Mouse (Mus musculus): ENCODE measurements around the gene Epop. TPM values are rescaled to one million over a fixed set of nuclear protein-coding genes. Genes with fewer than 3 reads are reported as not detected.

Gene Epop
- polyA plus RNA-seq, 1 experiment from 2014 or later = 0.40 TPM

DNA sequence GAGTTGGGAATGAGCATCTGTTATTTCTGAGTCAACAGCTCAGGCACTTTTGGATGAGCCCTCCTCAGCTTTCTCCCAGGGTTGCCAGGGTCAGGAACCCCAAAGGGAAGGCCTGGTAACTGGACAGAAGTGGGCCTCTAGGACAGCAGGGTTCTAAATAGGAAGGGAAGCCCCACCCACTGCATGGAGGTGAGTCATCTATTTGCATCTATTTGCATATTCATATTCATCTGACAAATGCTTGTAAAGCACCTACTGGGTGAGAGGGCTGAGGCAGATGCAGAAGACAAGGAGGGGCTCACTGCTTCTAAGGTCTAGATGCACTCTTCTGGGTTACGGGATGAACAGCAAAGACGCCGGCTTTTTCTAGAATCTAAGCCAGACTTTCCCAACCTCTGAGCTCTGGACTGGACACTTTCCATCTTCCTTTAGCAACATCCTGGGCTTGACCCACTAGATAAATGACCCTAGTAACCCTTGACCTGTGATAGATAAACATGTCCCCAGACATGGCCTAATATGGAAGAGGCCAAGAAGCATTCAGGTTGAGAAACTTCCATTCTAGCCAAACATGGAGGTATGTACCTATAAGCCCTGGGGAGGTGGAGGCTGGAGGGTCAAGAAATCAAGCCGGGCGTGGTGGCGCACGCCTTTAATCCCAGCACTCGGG lies 22.3 kb downstream of the Epop start:
- Histone ChIP-seq H3K9me3 (replicated peaks) (no peaks in the 10 kb centered on the region), H3K27ac (replicated peaks) (no peak overlapping the region), H3K4me3 (replicated peaks) (no peak overlapping the region), H3K27me3 (peaks cover 25% of the 10 kb centered on the region), H3K9ac (no peak overlapping the region), H3K36me3 (replicated peaks) (no peaks in the 10 kb centered on the region), H3K4me1 (replicated peaks) (no peaks in the 10 kb centered on the region), H3K4me2 (no peak overlapping the region)
- ATAC-seq (ENCODE audit: insufficient read depth) = no peak
- WGBS (ENCODE audit: insufficient replicate concordance) = 83% methylated on average over 8 of the region's 8 CpGs

DNA sequence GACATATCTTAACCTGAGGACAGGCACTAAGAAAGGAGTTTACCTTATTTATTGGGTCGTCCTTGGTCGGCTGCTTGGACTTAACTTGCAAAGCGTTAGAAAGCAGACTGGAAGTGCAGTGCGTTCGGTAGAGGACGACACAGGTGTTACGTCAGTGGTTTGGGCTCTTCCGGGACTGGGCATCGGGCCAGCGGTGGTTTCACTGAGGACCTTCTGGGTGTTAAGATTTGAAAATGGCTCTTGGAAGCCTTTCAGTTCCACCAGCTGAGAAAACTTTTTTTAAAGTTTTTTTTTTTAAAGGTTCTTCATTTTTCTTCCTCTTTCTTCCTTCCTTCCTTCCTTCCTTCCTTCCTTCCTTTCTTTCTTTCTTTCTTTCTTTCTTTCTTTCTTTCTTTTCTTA lies 25.6 kb downstream of the Epop start:
- WGBS (ENCODE audit: insufficient replicate concordance) = 57% methylated on average over 10 of the region's 10 CpGs
- H3K4me3 ChIP-seq (replicated peaks) = no peak overlapping the region
- H3K9me3 ChIP-seq (replicated peaks) = no peaks in the 10 kb centered on the region
- H3K9ac ChIP-seq = no peak overlapping the region
- no peak for ATAC-seq (ENCODE audit: insufficient read depth)
- peaks cover 17% of the 10 kb centered on the region for H3K27me3 ChIP-seq
- no peak overlapping the region for H3K27ac ChIP-seq (replicated peaks)
- H3K4me2 ChIP-seq = no peak overlapping the region
- H3K36me3 ChIP-seq (replicated peaks) = no peaks in the 10 kb centered on the region
- no peaks in the 10 kb centered on the region for H3K4me1 ChIP-seq (replicated peaks)

DNA sequence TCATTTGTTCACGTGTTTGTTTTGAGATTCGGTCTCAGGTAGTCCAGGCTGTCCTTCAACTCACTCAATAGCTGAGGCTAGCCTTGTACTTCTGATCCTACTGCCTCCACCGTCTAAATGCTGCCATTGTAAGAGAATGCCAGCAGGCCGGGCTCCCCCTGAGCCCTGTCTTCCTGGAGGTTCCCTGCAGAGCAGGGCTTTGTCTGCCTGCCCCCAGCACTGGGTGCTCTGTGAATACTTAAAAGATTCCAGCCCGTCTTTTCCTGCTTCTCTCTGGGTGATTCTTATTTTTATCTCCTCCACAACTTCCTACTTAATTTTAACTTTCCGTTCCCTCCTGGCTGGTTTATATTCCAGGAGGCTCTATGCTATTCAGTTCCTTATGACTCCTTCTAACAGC lies 27.3 kb downstream of the Epop start:
- H3K4me1 ChIP-seq (replicated peaks) = no peaks in the 10 kb centered on the region
- H3K9me3 ChIP-seq (replicated peaks) = no peaks in the 10 kb centered on the region
- no peak overlapping the region for H3K4me3 ChIP-seq (replicated peaks)
- ATAC-seq (ENCODE audit: insufficient read depth) = no peak
- H3K4me2 ChIP-seq = no peak overlapping the region
- no peak overlapping the region for H3K27ac ChIP-seq (replicated peaks)
- H3K9ac ChIP-seq = no peak overlapping the region
- H3K27me3 ChIP-seq = peaks cover 11% of the 10 kb centered on the region
- no peaks in the 10 kb centered on the region for H3K36me3 ChIP-seq (replicated peaks)
- WGBS (ENCODE audit: insufficient replicate concordance) = 25% methylated on average over 6 of the region's 6 CpGs

DNA sequence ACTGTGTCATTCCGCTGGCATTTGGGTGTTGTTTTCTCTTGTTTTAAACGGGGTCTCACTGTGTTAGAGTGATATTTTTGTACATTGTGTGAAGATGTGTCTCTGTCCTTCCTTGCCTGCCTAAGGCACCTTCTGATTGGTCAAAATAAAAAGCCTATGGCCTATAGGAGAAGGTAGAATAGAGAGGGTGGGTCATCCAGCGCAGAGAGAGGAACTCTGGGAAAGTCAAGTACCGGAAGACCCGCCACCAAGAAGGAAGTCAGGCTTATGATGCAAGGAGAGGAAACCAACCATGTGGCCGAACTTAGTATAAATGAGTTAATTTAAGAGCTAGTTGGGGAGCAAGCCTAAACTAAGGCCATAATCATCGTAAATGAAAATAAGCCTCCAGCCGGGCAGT lies 30.4 kb downstream of the Epop start:
- Histone ChIP-seq H3K9ac (no peak overlapping the region), H3K4me1 (replicated peaks) (no peaks in the 10 kb centered on the region), H3K27ac (replicated peaks) (no peak overlapping the region), H3K4me3 (replicated peaks) (peak overlapping the region; percentile 18; the same call in 1 of the 2 replicates), H3K27me3 (peaks cover 14% of the 10 kb centered on the region), H3K4me2 (no peak overlapping the region), H3K9me3 (replicated peaks) (no peaks in the 10 kb centered on the region), H3K36me3 (replicated peaks) (no peaks in the 10 kb centered on the region)
- whole genome bisulfite sequencing (ENCODE audit: insufficient replicate concordance) = 53% methylated on average over 8 of the region's 8 CpGs
- no peak for ATAC-seq (ENCODE audit: insufficient read depth)

DNA sequence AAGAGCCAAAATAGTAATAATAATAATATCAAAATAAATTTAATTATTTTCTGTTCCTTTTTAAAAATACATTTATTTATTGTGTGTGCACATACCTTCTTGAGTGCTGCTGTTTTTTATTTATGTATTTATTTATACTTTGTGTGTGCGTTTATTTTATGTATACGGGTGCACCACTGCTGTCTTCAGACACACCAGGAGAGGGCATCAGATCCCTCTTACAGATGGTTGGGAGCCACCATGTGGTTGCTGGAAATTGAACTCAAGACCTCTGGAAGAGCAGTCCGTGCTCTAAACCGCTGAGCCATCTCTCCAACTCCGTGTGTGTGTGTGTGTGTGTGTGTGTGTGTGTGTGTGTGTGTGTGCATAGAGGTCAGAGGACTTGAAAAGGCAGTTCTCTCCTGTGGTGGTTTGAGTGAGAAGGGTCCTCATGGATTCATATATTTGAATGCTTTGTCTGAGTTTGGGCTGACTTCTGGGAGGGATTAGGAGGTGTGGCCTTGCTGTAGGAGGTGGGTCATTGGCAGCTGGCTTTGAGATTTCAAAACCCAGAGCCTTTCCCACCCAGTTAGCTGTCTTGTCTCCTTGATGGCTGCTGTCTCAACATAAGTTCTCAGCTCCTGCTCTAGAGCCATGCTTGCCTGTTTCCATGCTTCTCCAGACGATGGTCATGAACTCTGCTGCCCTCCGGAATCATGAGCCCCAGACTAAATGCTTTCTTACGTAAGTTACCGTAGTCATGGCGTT lies 31.4 kb downstream of the Epop start:
- H3K27me3 ChIP-seq = peaks cover 12% of the 10 kb centered on the region
- WGBS (ENCODE audit: insufficient replicate concordance) = 66% methylated on average over 10 of the region's 10 CpGs
- no peaks in the 10 kb centered on the region for H3K4me1 ChIP-seq (replicated peaks)
- ATAC-seq (ENCODE audit: insufficient read depth) = no peak
- no peaks in the 10 kb centered on the region for H3K36me3 ChIP-seq (replicated peaks)
- H3K27ac ChIP-seq (replicated peaks) = no peak overlapping the region
- H3K4me2 ChIP-seq = peak overlapping the region; percentile 23
- H3K4me3 ChIP-seq (replicated peaks) = peak overlapping the region; percentile 18; the same call in 1 of the 2 replicates
- no peak overlapping the region for H3K9ac ChIP-seq
- H3K9me3 ChIP-seq (replicated peaks) = no peaks in the 10 kb centered on the region

DNA sequence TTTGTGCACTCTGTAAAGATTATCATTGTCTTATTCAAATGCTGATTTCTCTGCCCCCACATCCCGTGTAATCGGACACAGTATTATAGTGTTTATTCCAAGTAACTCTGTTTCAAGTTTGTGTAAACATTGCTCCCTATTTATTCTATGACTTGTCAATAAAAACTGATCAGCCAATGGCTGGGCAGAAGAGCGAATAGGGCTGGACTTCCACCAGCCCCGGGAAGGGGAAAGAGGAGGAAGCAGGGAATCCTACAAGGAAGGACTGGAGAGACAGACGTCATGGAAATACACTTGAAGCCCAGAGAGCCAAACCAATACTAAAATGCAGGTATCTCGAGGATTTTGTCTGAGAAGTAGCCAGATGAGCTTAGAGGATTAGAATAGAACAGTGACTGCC lies 35.4 kb downstream of the Epop start:
- no peak for ATAC-seq (ENCODE audit: insufficient read depth)
- H3K4me2 ChIP-seq = no peak overlapping the region
- H3K4me3 ChIP-seq (replicated peaks) = no peak overlapping the region
- WGBS (ENCODE audit: insufficient replicate concordance) = 33% methylated on average over 6 of the region's 6 CpGs
- peaks cover 17% of the 10 kb centered on the region for H3K27me3 ChIP-seq
- H3K4me1 ChIP-seq (replicated peaks) = no peaks in the 10 kb centered on the region
- H3K9ac ChIP-seq = no peak overlapping the region
- no peaks in the 10 kb centered on the region for H3K36me3 ChIP-seq (replicated peaks)
- no peaks in the 10 kb centered on the region for H3K9me3 ChIP-seq (replicated peaks)
- H3K27ac ChIP-seq (replicated peaks) = no peak overlapping the region

DNA sequence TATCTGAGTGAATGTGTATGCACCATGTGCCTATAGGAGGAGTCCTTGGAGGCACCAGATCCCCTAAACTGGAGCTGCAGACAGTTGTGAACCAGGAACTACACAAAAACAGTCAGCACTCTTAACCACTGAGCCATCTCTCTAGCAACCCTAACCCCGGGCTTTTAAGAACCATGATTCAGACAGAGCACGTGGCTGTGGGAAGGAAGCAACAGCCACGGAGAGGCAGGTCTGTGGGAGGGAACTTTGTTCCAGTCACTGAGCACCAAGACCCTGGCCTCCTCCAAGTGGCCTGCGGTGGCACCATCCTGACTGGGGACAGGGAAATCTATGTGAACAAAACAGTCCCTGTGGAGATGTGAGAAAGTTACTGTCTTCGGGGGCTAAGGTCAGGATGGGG lies 37.6 kb downstream of the Epop start:
- Histone ChIP-seq H3K4me3 (replicated peaks) (no peak overlapping the region), H3K4me1 (replicated peaks) (no peaks in the 10 kb centered on the region), H3K36me3 (replicated peaks) (no peaks in the 10 kb centered on the region), H3K9me3 (replicated peaks) (no peaks in the 10 kb centered on the region), H3K9ac (no peak overlapping the region), H3K27ac (replicated peaks) (no peak overlapping the region), H3K27me3 (peaks cover 19% of the 10 kb centered on the region), H3K4me2 (no peak overlapping the region)
- no peak for ATAC-seq (ENCODE audit: insufficient read depth)
- 30% methylated on average over 5 of the region's 5 CpGs for WGBS (ENCODE audit: insufficient replicate concordance)

DNA sequence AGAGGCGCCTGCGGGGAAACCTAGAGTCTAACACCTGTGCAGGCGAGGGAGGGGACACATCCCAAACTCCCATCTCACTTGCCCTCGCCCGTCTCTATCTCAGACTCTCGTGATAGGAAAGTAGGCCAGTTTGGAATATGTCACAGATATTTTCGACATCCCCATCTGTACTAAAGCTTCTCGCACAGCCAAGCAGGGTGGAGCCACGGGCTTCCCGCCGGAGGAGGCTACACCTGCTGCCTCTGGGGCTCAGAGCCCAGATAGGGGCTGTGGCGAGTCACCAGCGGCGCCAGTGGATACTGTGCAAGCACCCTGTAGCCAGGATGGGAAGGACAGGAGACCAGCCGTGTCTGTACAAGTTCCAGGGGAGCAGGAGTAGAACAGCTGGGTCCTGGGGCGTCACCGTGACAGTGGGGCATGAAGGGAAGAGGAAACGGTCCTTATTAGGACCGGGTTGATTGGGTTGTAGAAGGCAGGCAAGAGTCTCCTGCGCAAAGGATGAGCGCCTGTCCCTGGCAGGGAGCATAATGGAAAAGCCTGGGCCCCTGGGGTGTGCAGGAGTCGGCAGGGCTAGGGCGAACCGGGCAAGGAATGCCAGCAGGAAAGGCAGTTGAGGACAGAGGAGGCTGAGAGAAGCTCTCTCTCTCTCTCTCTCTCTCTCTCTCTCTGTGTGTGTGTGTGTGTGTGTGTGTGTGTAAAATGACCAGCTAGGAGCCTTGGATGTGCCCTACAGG lies 39.1 kb downstream of the Epop start:
- Histone ChIP-seq H3K9ac (no peak overlapping the region), H3K27me3 (peaks cover 23% of the 10 kb centered on the region), H3K36me3 (replicated peaks) (no peaks in the 10 kb centered on the region), H3K4me3 (replicated peaks) (no peak overlapping the region), H3K27ac (replicated peaks) (no peak overlapping the region), H3K4me2 (no peak overlapping the region), H3K9me3 (replicated peaks) (no peaks in the 10 kb centered on the region), H3K4me1 (replicated peaks) (0 out of 2 replicates have a peak, but pooled peaks cover 5% of the 10 kb centered on the region)
- WGBS (ENCODE audit: insufficient replicate concordance) = 47% methylated on average over 24 of the region's 24 CpGs
- no peak for ATAC-seq (ENCODE audit: insufficient read depth)

DNA sequence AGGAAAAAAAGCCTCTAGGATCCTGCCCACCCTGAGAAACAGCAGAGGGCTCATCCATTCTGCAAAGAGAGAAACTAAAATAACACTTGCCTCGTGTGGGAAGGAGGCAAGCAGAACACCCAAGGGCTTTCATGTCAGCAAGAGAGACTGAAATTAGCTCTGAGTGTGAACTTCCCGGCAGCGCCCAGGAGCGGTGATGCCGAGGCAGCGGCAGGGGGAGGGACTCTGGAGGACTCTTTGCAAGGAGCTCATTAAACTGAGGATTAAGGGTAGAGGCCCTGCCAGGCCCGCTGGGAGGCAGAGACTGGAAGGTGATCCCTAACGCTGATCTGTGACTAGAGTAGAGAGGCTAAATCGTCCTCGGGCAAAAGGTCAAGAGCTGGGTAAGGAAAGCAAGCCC lies 40.3 kb downstream of the Epop start:
- Histone ChIP-seq H3K9me3 (replicated peaks) (no peaks in the 10 kb centered on the region), H3K4me2 (no peak overlapping the region), H3K36me3 (replicated peaks) (no peaks in the 10 kb centered on the region), H3K27me3 (peaks cover 23% of the 10 kb centered on the region), H3K4me3 (replicated peaks) (no peak overlapping the region), H3K9ac (no peak overlapping the region), H3K4me1 (replicated peaks) (0 out of 2 replicates have a peak, but pooled peaks cover 5% of the 10 kb centered on the region), H3K27ac (replicated peaks) (no peak overlapping the region)
- ATAC-seq (ENCODE audit: insufficient read depth) = no peak
- WGBS (ENCODE audit: insufficient replicate concordance) = 44% methylated on average over 10 of the region's 10 CpGs

DNA sequence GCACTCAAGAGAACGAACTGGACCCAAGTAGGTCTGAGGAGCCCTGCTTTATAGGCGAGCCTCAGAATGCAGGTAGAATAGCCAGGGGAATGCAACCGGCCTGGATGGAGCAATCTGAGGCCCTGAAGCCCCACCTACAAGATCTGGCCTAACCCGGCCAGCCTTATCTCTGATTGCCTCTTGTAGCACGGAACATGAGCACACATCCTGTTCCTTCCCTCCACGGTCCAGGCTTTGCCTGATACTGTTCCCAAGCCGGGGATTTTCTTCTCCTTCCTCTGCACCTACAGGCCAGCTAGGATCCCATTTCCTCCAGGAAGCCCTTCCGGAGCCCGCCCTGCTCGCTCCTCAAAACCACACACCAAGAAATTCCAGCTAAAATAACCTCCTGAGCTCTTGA lies 43.6 kb downstream of the Epop start:
- Histone ChIP-seq H3K27ac (replicated peaks) (no peak overlapping the region), H3K9me3 (replicated peaks) (no peaks in the 10 kb centered on the region), H3K9ac (no peak overlapping the region), H3K4me2 (no peak overlapping the region), H3K4me3 (replicated peaks) (no peak overlapping the region), H3K27me3 (peaks cover 26% of the 10 kb centered on the region), H3K36me3 (replicated peaks) (no peaks in the 10 kb centered on the region), H3K4me1 (replicated peaks) (0 out of 2 replicates have a peak, but pooled peaks cover 5% of the 10 kb centered on the region)
- no peak for ATAC-seq (ENCODE audit: insufficient read depth)
- WGBS (ENCODE audit: insufficient replicate concordance) = 16% methylated on average over 10 of the region's 10 CpGs

DNA sequence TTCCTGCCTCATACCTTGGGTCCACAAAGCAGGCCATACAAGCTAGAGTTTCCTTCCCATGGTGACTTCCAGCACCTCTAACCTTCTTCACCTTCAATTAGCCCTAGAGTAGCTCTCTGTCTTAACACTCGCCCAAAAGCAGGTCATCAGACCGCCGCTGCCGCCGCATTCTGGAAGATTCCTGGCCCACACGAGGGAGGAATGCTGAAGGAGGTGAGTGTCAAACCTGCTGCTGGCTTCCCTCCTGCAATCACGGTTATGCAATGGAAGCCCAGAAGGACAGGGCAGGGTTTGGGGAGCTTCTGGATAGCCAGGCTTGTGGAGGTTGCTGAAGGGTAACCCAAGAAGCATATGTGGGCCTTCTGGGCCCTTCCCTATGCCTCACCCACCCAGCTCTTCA lies 45.0 kb downstream of the Epop start:
- Histone ChIP-seq H3K4me3 (replicated peaks) (no peak overlapping the region), H3K27me3 (peaks cover 27% of the 10 kb centered on the region), H3K4me2 (no peak overlapping the region), H3K9ac (no peak overlapping the region), H3K36me3 (replicated peaks) (no peaks in the 10 kb centered on the region), H3K27ac (replicated peaks) (no peak overlapping the region), H3K9me3 (replicated peaks) (no peaks in the 10 kb centered on the region), H3K4me1 (replicated peaks) (0 out of 2 replicates have a peak, but pooled peaks cover 5% of the 10 kb centered on the region)
- 67% methylated on average over 7 of the region's 7 CpGs for WGBS (ENCODE audit: insufficient replicate concordance)
- ATAC-seq (ENCODE audit: insufficient read depth) = no peak
